Mouse (Mus musculus) left cerebral cortex, postnatal 4 days (tissue): ENCODE measurements around the gene Sar1b. TPM values are rescaled to one million over a fixed set of nuclear protein-coding genes. Genes with fewer than 3 reads are reported as not detected.

Experiments used
- DNase-seq: peaks from one replicate; pipeline ENCODE4 v3.0.0-alpha.2; 2022
- intact Hi-C: fragments of 180-260 bp; cut with DNase I; formaldehyde crosslinking; loops from one replicate; pipeline ENCODE4 v1.15.1; 2025
- total RNA-seq, 2 experiments: library from RNA; stranded (reverse); gene quantifications; 2 replicates each; pipeline ENCODE4 v1.2.3; 2021

Gene Sar1b
- total RNA-seq, 2 experiments from 2014 or later = 74.6 to 84.8 TPM

- DNase-seq = peak; percentile 58
- intact Hi-C loops = loop anchor here (5.0 kb wide), 1 partner anchor 143 kb away; the partner anchor contains the start of gene Cdkn2aipnl
These were observed 60.7 kb downstream of the Sar1b start for GRCm38 (mm10) chr11:51823963-51824753.

- intact Hi-C loops = loop anchor here (5.0 kb wide), 1 partner anchor 142 kb away; the partner anchor contains the start of gene Cdkn2aipnl
These were observed 61.5 kb downstream of the Sar1b start for GRCm38 (mm10) chr11:51824867-51825424.

GRCm38 (mm10) chr11:51831962-51832909 is 68.7 kb downstream of the Sar1b start:
- intact Hi-C loops = no loop called here
- DNase-seq = peak; percentile 93

More at GRCm38 (mm10) chr11:51824867-51825424, 61.5 kb downstream of the Sar1b start:
- no peak for DNase-seq

- DNase-seq = no peak
- intact Hi-C loops = no loop called here
These were observed 69.5 kb downstream of the Sar1b start for GRCm38 (mm10) chr11:51832992-51833391.

DNA sequence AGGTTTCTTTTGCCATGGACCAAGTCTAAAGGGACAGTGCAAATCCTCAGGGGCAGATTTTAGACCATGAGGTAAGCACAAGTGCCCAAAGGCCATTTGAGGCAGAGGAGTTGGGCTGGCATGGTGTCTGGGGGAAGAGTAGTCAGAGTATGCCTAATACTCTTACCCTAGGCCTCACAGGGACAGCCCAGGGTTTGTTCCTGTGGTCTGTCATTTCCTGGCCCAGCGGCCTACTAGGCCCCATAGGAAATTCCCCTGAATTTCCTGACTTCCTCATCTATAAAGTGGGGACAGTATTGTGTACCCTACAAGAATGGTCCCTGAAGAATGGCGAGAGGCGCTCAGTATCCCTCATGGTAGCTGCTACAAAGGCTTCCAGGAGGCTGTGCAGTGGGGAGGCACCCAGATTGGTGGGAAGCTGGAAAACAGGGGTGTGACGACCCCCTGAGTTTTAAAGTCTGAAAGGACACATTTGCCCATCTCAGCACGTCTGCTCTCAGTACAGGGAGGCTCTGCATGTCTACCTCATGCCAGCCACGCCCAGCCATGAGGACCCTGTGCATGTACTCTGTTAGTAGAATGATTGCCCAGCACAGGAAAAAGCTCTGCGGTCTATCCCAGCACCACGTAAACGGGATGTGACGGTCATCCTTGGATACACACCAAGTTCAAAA is 70.0 kb downstream of the Sar1b start:
- intact Hi-C loops = no loop called here

DNA sequence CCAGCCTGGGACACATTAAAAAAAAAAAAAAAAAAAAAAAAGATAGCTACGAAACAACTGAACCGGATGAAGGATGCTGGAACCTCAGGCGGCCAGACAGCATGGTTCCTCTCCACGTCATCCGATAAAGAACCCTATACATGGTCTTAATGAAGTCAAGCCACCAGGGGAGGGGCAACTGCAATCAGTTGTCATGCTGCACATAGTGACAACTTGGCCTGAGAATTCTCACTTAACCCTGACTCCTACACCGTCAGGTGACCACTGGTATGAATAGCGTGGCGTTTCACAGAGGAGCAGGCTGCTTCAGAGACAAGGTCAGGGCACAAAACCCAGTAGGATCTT is 70.6 kb downstream of the Sar1b start:
- intact Hi-C loops = no loop called here
- DNase-seq = no peak

More for the DNA sequence above, 70.0 kb downstream of the Sar1b start:
- no peak for DNase-seq

DNA sequence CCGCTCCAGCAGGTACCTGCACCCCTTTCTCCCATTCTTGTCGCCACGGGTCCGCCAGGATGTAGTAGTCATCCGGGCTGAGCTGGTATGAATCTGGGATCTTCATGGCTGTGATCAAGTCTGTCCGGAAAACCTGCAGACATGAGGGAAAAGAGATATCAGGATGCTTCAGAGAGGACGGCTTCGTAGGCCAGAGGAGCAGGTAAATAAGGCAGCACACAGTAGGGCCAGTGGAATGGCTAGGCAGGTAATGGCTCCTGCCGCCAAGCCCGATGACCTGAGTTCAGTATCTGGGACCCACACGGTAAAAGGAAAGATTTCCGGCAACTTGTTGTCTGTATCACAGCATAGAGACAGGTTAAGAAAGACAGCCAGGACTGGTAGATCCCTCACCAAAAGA is 72.1 kb downstream of the Sar1b start:
- intact Hi-C loops = no loop called here
- no peak for DNase-seq

GRCm38 (mm10) chr11:51836506-51836905 is 73.0 kb downstream of the Sar1b start:
- intact Hi-C loops = no loop called here
- no peak for DNase-seq

- intact Hi-C loops = no loop called here
- no peak for DNase-seq
These were observed 74.0 kb downstream of the Sar1b start for GRCm38 (mm10) chr11:51837164-51838153.

DNA sequence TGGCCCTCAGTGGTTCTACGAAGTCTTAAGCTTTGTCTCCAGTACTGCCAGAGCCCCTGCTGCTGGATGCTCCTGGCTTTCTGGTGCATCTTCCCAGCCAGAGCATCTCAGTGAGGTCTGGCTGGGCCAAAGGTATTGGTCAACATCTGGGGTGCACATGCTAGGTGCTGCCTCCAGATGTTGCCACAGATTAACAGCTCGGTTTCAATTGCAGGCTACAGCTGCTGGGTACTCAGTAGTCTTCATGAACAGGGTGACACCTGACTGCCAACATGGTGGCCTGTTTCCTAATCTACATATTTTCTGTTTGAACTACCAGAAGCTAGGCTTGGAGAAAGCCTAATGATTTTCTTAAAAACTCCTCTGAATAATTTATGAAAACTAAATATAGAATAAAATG is 75.6 kb downstream of the Sar1b start:
- intact Hi-C loops = no loop called here
- DNase-seq = no peak

DNA sequence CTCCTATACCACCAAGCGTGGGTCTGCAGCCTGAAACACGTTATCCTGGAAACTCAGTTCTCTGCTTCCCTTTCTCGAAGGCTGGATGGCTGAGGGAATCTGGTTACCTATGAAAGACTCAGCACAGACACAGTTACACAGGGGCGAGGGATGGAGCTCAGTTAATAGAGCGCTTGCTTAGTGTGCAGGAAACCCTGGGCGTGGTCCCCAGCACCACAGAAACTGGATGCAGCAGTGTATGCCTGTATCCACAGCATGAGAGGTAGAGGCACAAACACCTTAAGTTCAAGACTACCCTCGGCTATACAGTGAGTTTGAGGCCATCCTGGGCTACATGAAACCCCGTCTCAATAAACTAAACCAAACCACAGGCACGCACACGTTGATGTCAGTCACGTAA is 76.5 kb downstream of the Sar1b start:
- intact Hi-C loops = no loop called here
- no peak for DNase-seq

GRCm38 (mm10) chr11:51840657-51841056 is 77.2 kb downstream of the Sar1b start:
- DNase-seq = no peak
- intact Hi-C loops = no loop called here

DNA sequence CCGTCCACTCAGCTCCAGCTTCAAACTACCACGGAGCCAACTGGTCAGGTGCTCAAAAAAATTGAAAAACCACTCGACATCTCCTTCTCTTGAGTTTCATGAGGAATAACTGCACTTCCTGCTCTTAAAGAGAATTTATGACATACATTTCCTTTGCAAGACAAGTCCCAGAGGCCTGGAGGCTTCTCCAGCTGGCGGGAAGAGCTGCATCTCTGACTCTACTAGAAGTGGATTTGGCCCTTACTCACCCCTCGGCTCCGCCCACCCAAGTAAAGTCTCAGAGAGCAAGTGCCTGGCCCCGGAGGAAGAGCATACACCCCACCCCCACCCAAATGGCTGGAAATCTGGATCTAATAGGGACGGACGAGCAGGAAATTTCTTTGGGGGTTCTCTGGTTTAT is 77.7 kb downstream of the Sar1b start:
- DNase-seq = no peak
- intact Hi-C loops = no loop called here

Other genes starting within 250 kb of the Sar1b start
- 1 to 10 TPM; 7.6 to 8.1 TPM for gene Phykpl, start 178.9 kb upstream of the Sar1b start, total RNA-seq
- gene Hnrnpab, start 156.8 kb upstream of the Sar1b start, total RNA-seq = 100 to 1,000 TPM; 339 to 358 TPM
- gene Nhp2, start 144.0 kb upstream of the Sar1b start, total RNA-seq = 10 to 100 TPM; 60.2 to 60.4 TPM
- 10 to 100 TPM; 41.4 to 47.5 TPM for gene Rmnd5b, start 127.8 kb upstream of the Sar1b start, total RNA-seq
- 10 to 100 TPM; 15.1 to 16.0 TPM for gene N4bp3, start 112.8 kb upstream of the Sar1b start, total RNA-seq
- 1 to 10 TPM; 1.1 to 1.2 TPM for gene D930048N14Rik, start 112.7 kb upstream of the Sar1b start, total RNA-seq
- gene 0610009B22Rik, start 74.8 kb upstream of the Sar1b start, total RNA-seq = 10 to 100 TPM; 25.8 to 27.1 TPM
- gene Sec24a, start 53 bp upstream of the Sar1b start, total RNA-seq = 10 to 100 TPM; 28.6 to 32.2 TPM
- 1 to 10 TPM; 2.5 to 3.0 TPM for gene Jade2, start 94.0 kb downstream of the Sar1b start, total RNA-seq
- 10 to 100 TPM; 52.8 to 53.3 TPM for gene Cdkn2aipnl, start 204.0 kb downstream of the Sar1b start, total RNA-seq
- gene Ube2b, start 237.1 kb downstream of the Sar1b start, total RNA-seq = 100 to 1,000 TPM; 122 to 133 TPM
- gene Cdkl3, start 240.5 kb downstream of the Sar1b start, total RNA-seq = 10 to 100 TPM; 32.4 to 32.6 TPM